Mouse (Mus musculus) lung, adult 2 months (tissue): ENCODE data around the gene Hdac5. TPM values are rescaled to one million over a fixed set of nuclear protein-coding genes. Genes with fewer than 3 reads are reported as not detected.

ENCODE experiments used
- DNase-seq: peaks from one replicate; pipeline ENCODE4 v3.0.0; 2022
- H3K4me1 ChIP-seq: fragments of 200-500 bp; 2 replicates; pipeline ENCODE4 v1.6.1; 2011; ENCODE audit warnings: low read length; ENCODE audit not compliant: control insufficient read depth, insufficient read depth
- H3K4me3 ChIP-seq: fragments of 200-500 bp; replicated peaks from 2 replicates; pipeline ENCODE3; 2011; ENCODE audit warnings: low read depth, mild to moderate bottlenecking, control low read depth, low read length; ENCODE audit errors: extremely low read depth
- CTCF ChIP-seq: fragments of 200-500 bp; IDR thresholded peaks from 2 replicates; pipeline ENCODE4 v1.5.1; 2011; ENCODE audit warnings: mild to moderate bottlenecking, low read length, control low read depth; ENCODE audit not compliant: insufficient read depth
- POLR2A ChIP-seq: fragments of 200-500 bp; IDR thresholded peaks from 2 replicates; pipeline ENCODE4 v1.6.1; 2011; ENCODE audit warnings: low read depth, mild to moderate bottlenecking, control low read depth, low read length, borderline replicate concordance; ENCODE audit errors: extremely low read depth
- WGBS: fragments of 180-500 bp; shearing (Covaris S2); methylation state at CpG from one replicate; pipeline ENCODE4 v1.1.7; 2018; 5-methylcytosine and 5-hydroxymethylcytosine counted together
- polyA plus RNA-seq: library from polyadenylated mRNA; depleted of rRNA; stranded (reverse); fragments of >200 nt; gene quantifications from 2 replicates; pipeline ENCODE4 v1.2.3, GENCODE M21; 2012

The Hdac5 gene
- polyA plus RNA-seq, 1 experiment: 160 TPM

- Histone ChIP-seq H3K4me1 (peaks cover 6% of the 10 kb centered on the region; the same call in 1 of the 2 replicates), H3K4me3 (peak within 1 kb of the TSS; percentile 80)
- under 1% methylated on average over 50 of the region's 50 CpGs for whole genome bisulfite sequencing
- peak; percentile 88 for DNase-seq
- no peak for TF ChIP-seq CTCF
- peak; percentile 21; the same call in 1 of the 2 replicates for TF ChIP-seq POLR2A
Observed at GRCm38 (mm10) chr11:102189461-102190436, 40.2 kb downstream of the Hdac5 start, which contains the start of gene G6pc3. Gene G6pc3 (plus strand): TSS chr11:102189620.

- no peak overlapping the region for H3K4me3 ChIP-seq
- 59% methylated on average over 6 of the region's 6 CpGs for WGBS
- peaks cover 9% of the 10 kb centered on the region for H3K4me1 ChIP-seq
- no peak for TF ChIP-seq CTCF
- TF ChIP-seq POLR2A: no peak
- no peak for DNase-seq
Observed at GRCm38 (mm10) chr11:102188980-102189379, 41.0 kb downstream of the Hdac5 start.

GRCm38 (mm10) chr11:102186235-102186634 lies 43.7 kb downstream of the Hdac5 start:
- H3K4me1 ChIP-seq: peaks cover 12% of the 10 kb centered on the region
- H3K4me3 ChIP-seq: no peak overlapping the region
- TF ChIP-seq POLR2A (no peak), CTCF (no peak)
- DNase-seq: no peak
- WGBS: 55% methylated on average over 1 of the region's 1 CpGs

GRCm38 (mm10) chr11:102185677-102186076 lies 44.3 kb downstream of the Hdac5 start:
- Histone ChIP-seq H3K4me3 (no peak overlapping the region), H3K4me1 (peaks cover 10% of the 10 kb centered on the region)
- DNase-seq: no peak
- no peak for TF ChIP-seq CTCF
- TF ChIP-seq POLR2A: no peak
- WGBS: 34% methylated on average over 3 of the region's 3 CpGs

GRCm38 (mm10) chr11:102184646-102185495 lies 45.1 kb downstream of the Hdac5 start, which contains the start of gene Lsm12:
Gene Lsm12 (minus strand): TSS chr11:102185296.
- peak; percentile 97 for DNase-seq
- H3K4me1 ChIP-seq: peaks cover 9% of the 10 kb centered on the region
- under 1% methylated on average over 69 of the region's 70 CpGs for WGBS
- no peak for TF ChIP-seq CTCF
- peak; percentile 53; the same call in 1 of the 2 replicates for TF ChIP-seq POLR2A
- H3K4me3 ChIP-seq: peak within 1 kb of the TSS; percentile 99

GRCm38 (mm10) chr11:102184253-102184645 lies 45.7 kb downstream of the Hdac5 start:
- peak overlapping the region; percentile 99 for H3K4me3 ChIP-seq

GRCm38 (mm10) chr11:102179836-102180235 lies 50.1 kb downstream of the Hdac5 start:
- peaks cover 5% of the 10 kb centered on the region for H3K4me1 ChIP-seq
- TF ChIP-seq POLR2A (no peak), CTCF (no peak)
- H3K4me3 ChIP-seq: no peak overlapping the region
- no peak for DNase-seq

More at GRCm38 (mm10) chr11:102184253-102184645, 45.7 kb downstream of the Hdac5 start:
- 3% methylated on average over 7 of the region's 7 CpGs for WGBS
- H3K4me1 ChIP-seq: peaks cover 7% of the 10 kb centered on the region
- DNase-seq: no peak
- TF ChIP-seq CTCF (no peak), POLR2A (no peak)

- TF ChIP-seq POLR2A (no peak), CTCF (no peak)
- H3K4me3 ChIP-seq: no peak overlapping the region
- no peak for DNase-seq
- 63% methylated on average over 5 of the region's 5 CpGs for WGBS
- H3K4me1 ChIP-seq: no peaks in the 10 kb centered on the region; the same call in 1 of the 2 replicates
Observed at GRCm38 (mm10) chr11:102168689-102169088, 61.3 kb downstream of the Hdac5 start.

GRCm38 (mm10) chr11:102167539-102167938 lies 62.4 kb downstream of the Hdac5 start:
- Histone ChIP-seq H3K4me3 (no peak overlapping the region), H3K4me1 (no peaks in the 10 kb centered on the region; the same call in 1 of the 2 replicates)
- no peak for DNase-seq
- TF ChIP-seq CTCF (no peak), POLR2A (no peak)
- 93% methylated on average over 5 of the region's 5 CpGs for WGBS

GRCm38 (mm10) chr11:102165971-102166722 lies 63.8 kb downstream of the Hdac5 start:
- no peak for DNase-seq
- no peak overlapping the region for H3K4me3 ChIP-seq
- 65% methylated on average over 6 of the region's 6 CpGs for WGBS
- no peaks in the 10 kb centered on the region; the same call in 1 of the 2 replicates for H3K4me1 ChIP-seq
- no peak for TF ChIP-seq POLR2A
- no peak for TF ChIP-seq CTCF
